Mouse (Mus musculus) stomach, embryonic 16.5 days (tissue): Measurements from ENCODE around the gene Folr2. TPM values are rescaled to one million over a fixed set of nuclear protein-coding genes. Genes with fewer than 3 reads are reported as not detected.
A peak's percentile ranks its signal among the peaks of the same experiment; 100 is the strongest.

Experiments used
- ATAC-seq: fragments of 200-750 bp; cut with Nextera tagmentation; 2 replicates; pipeline ENCODE4 v1.8.0; 2017; ENCODE audit warnings: moderate number of reproducible peaks, moderate TSS enrichment; ENCODE audit not compliant: insufficient read depth, low FRiP score
- H3K27ac ChIP-seq: fragments of 300-500 bp; sonication (generic); 2 replicates; pipeline ENCODE4 v1.5.1; 2014; ENCODE audit warnings: low read length
- H3K27me3 ChIP-seq: fragments of 300-500 bp; sonication (generic); 2 replicates; pipeline ENCODE4 v1.6.1; 2014; ENCODE audit warnings: low read length, control low read depth, mixed read lengths; ENCODE audit not compliant: control insufficient read depth, insufficient read depth
- H3K36me3 ChIP-seq: fragments of 300-500 bp; sonication (generic); 2 replicates; pipeline ENCODE4 v1.6.1; 2014; ENCODE audit warnings: low read length; ENCODE audit not compliant: control insufficient read depth, insufficient read depth
- H3K4me1 ChIP-seq: fragments of 300-500 bp; sonication (generic); 2 replicates; pipeline ENCODE4 v1.6.1; 2014; ENCODE audit warnings: low read length, control low read depth, mixed read lengths; ENCODE audit not compliant: control insufficient read depth, insufficient read depth
- H3K4me2 ChIP-seq: fragments of 300-500 bp; sonication (generic); 2 replicates; pipeline ENCODE4 v1.6.1; 2014; ENCODE audit warnings: low read depth, low read length, mixed read lengths
- H3K4me3 ChIP-seq: fragments of 300-500 bp; sonication (generic); replicated peaks from 2 replicates; pipeline ENCODE4 v1.5.1; 2014; ENCODE audit warnings: mild to moderate bottlenecking, low read length
- H3K9ac ChIP-seq: fragments of 300-500 bp; sonication (generic); 2 replicates; pipeline ENCODE4 v1.6.1; 2014; ENCODE audit warnings: low read length
- H3K9me3 ChIP-seq: fragments of 300-500 bp; sonication (generic); replicated peaks from 2 replicates; pipeline ENCODE4 v1.6.1; 2016; ENCODE audit warnings: low read length, control low read depth; ENCODE audit not compliant: control insufficient read depth
- WGBS: fragments of 180-500 bp; shearing (Covaris S2); extraction: QIAGEN DNeasy Blood & Tissue Kit; methylation state at CpG from one replicate; pipeline ENCODE4 v1.1.7; 2014; 5-methylcytosine and 5-hydroxymethylcytosine counted together
- polyA plus RNA-seq: library from polyadenylated mRNA; unstranded; fragments of >200 nt; fragmentation: Nextera tagmentation; extraction: Ambion mirVana; gene quantifications from 2 replicates; pipeline ENCODE4 v1.2.1, GENCODE M21; 2015

Gene Folr2
- 1.8 and 2.0 TPM in 2 replicates for polyA plus RNA-seq

DNA sequence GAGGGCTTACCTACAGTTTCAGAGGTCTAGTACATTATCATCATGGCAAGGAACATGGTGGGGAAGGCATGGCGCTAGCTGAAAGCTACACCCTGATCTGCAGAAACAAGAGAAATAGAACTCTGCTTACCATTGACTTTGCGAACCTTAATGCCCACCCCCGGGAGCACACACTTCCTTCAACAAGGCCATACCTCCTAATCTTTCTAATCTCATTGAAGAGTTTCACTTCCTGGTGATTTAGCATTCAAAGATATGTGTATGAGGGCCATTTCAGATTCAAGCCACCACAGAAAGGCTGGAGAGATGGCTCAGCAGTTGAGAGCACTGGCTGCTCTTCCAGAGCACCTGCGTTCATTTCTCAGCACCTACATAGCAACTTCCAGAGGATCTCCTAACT lies at the start of gene Folr2:
Gene Folr2 (minus strand): TSS at position 101 of the 400 bp plus-strand sequence.
- Histone ChIP-seq H3K27ac (no peak within 1 kb of the TSS), H3K27me3 (no peaks in the 10 kb centered on the region), H3K9ac (no peak within 1 kb of the TSS), H3K4me3 (no peak within 1 kb of the TSS), H3K4me1 (no peaks in the 10 kb centered on the region; the same call in 1 of the 2 replicates), H3K9me3 (no peaks in the 10 kb centered on the region), H3K4me2 (no peak within 1 kb of the TSS), H3K36me3 (no peaks in the 10 kb centered on the region)
- ATAC-seq = no peak
- WGBS = 84% methylated on average over 4 of the region's 4 CpGs

DNA sequence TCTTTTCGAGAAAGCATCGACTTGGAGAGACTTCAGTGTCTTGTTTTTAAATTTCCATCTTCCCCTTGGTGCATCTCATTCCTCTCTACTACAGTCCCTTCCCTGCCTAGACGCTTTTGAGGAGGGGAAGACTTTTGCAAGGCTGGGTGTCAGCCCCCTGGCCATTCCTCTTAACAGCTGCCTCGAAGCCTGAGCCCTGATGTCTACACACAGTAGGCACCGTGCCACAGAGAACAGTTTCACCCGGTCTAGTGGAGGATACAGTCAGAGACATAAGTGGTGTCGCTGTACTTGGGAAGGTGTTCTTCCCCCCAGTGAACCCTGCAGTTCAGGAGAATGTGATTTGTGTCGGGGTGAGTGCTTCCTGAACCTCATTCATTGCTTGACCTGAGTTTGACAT lies 49.7 kb upstream of the Folr2 start:
- Histone ChIP-seq H3K4me3 (peak overlapping the region; percentile 82), H3K27me3 (no peaks in the 10 kb centered on the region), H3K9me3 (no peaks in the 10 kb centered on the region), H3K4me1 (peaks cover 20% of the 10 kb centered on the region), H3K4me2 (peak overlapping the region; percentile 81), H3K36me3 (peaks cover 2% of the 10 kb centered on the region; the same call in 1 of the 2 replicates), H3K9ac (peak overlapping the region; percentile 97), H3K27ac (peak overlapping the region; percentile 96)
- WGBS = 56% methylated on average over 8 of the region's 8 CpGs
- ATAC-seq = no peak

DNA sequence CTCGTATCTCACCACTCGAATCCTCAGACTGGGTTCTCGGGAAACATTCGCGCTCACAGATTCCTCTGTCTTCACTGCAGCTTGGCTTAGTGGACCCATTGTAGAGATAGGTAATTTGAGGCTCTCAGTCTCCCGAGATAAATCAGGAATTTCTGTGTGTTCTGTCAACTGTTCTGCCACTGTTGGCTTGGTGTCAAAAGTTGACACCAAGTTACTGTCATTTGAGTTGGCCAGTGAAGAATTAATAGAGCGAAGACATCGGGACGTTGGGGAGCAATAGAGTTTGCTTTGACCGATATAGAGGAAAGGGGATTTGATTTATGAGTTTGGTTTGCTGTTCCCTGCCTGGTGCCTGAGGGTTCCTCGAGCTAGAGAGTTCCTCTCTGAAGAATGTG lies 49.3 kb upstream of the Folr2 start, which contains the start of gene Tomt:
Gene Tomt (minus strand): TSS at position 73 of the 395 bp plus-strand sequence.
- no peak for ATAC-seq
- Histone ChIP-seq H3K27me3 (no peaks in the 10 kb centered on the region), H3K4me3 (peak within 1 kb of the TSS; percentile 82), H3K36me3 (peaks cover 2% of the 10 kb centered on the region; the same call in 1 of the 2 replicates), H3K27ac (peak within 1 kb of the TSS; percentile 96), H3K4me2 (peak within 1 kb of the TSS; percentile 81), H3K9ac (peak within 1 kb of the TSS; percentile 97), H3K4me1 (peaks cover 20% of the 10 kb centered on the region), H3K9me3 (no peaks in the 10 kb centered on the region)
- 7% methylated on average over 11 of the region's 11 CpGs for WGBS

DNA sequence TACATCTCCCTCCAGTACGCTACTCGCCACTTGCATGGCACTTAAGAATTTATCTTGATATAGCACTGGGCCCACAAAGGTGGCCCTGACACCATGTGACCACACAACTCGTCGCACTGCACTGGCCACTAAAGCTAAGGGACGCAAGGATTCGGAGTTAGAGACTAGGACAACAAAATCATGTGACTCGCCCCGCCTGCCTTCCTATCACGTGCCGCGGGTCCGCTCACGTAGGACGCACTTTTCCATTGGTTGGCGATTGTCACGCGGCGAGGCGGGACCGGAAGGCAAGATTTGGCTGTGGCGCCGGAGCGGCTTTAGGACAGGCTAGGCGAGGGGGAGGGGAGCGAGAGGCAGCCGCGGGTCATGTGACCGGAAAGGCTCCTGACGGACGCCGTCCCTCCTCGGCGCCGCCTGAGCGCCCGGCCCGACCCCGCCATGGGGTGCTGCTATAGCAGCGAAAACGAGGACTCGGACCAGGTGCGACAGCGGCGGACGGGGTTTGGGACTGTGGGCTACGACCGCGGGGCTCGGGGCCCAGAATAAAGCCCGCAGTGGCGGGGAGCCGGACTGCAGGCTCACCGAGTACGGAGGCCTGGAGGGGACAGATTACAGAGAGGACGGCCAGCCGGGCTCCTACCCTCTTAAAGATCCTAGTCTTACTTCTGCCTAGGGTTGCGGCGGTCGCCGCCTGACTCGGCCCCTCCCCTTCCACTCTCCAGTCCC lies 48.7 kb upstream of the Folr2 start, which contains the start of gene Lamtor1:
Gene Lamtor1 (plus strand): TSS at position 344 of the 726 bp plus-strand sequence.
- peak; percentile 98 for ATAC-seq
- Histone ChIP-seq H3K27ac (peak within 1 kb of the TSS; percentile 96), H3K4me1 (peaks cover 20% of the 10 kb centered on the region), H3K27me3 (no peaks in the 10 kb centered on the region), H3K4me3 (peak within 1 kb of the TSS; percentile 82), H3K36me3 (no peaks in the 10 kb centered on the region), H3K4me2 (peak within 1 kb of the TSS; percentile 81), H3K9me3 (no peaks in the 10 kb centered on the region), H3K9ac (peak within 1 kb of the TSS; percentile 97)
- under 1% methylated on average over 61 of the region's 61 CpGs for WGBS

DNA sequence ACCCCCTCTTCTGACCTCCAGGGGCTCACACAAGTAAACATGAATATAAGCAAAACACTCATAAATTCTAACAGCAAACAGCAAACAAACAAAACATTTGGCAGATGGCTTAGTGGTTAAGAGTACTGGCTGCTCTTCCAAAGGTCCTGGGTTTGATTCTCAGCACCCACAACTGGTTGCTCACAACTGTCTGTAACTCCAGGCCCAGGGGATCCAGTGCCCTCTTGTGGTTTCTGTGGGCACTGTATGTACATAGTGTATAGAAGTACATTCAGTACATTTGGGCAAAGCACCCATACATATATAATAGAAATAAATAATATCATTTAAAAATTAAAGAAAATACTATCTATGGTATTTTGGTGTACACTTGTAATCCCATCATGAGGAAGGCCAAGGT lies 45.9 kb upstream of the Folr2 start:
- Histone ChIP-seq H3K4me3 (no peak overlapping the region), H3K27me3 (no peaks in the 10 kb centered on the region), H3K4me1 (peaks cover 15% of the 10 kb centered on the region), H3K36me3 (no peaks in the 10 kb centered on the region), H3K27ac (no peak overlapping the region), H3K9me3 (no peaks in the 10 kb centered on the region), H3K4me2 (no peak overlapping the region), H3K9ac (no peak overlapping the region)
- ATAC-seq = no peak

DNA sequence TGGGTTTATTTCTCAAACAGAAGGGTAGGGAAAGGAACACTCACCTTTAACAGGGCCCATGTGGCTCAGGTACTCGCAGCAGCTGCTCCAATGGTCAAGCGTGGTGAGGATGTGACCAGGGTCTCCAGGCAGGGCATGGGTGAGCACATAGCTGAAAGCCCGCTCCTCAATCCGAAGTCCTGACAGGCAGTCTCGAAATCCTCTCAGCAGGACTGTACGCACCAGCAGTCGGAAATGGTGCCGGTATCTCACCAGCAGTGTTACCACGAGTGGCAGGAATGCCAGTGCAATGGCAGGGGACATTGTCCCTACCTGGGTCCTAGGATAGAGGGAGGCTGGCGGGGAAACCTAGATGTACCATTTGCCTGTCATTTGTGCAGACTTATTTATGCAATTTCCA lies 45.0 kb upstream of the Folr2 start:
- Histone ChIP-seq H3K36me3 (no peaks in the 10 kb centered on the region), H3K9me3 (no peaks in the 10 kb centered on the region), H3K27ac (no peak overlapping the region), H3K4me1 (peaks cover 14% of the 10 kb centered on the region), H3K9ac (no peak overlapping the region), H3K4me2 (no peak overlapping the region), H3K27me3 (no peaks in the 10 kb centered on the region), H3K4me3 (no peak overlapping the region)
- WGBS = 92% methylated on average over 10 of the region's 10 CpGs
- no peak for ATAC-seq

DNA sequence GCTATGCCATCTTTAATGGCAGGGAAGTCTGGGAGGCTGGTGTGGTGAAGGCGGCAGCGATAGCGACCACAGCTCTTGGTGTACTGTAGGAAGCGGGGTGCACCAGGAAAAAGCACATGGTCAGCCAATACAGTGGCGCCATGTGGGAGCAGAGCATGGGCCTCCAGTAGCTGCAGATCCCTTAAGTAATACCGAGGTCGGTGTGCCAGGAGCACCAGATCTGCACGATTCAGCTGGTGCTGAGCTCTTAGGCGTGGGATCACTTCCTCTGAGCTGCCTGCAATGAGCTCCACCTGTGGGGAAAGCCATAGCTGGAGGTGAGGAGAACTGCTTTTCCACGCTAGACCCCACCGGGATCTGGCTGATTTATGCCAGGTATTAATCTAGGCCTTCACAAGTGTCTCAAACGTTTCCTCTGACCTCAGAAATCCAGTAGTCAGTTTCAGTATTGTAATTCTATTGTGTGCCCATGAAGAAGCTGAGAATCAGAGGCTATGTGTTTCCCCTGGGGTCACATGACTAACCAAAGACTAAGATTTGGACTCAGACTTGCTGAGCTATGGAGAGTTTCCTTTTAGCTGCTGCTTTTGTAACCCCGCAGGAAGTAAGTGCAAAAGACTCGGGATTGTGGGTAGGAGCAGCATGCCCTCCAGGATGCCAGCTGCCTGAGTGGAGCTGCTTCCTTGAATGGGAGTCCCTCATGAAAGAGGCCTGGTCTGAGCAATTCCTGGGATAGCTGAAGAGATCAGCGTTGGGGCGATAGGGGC lies 43.5 kb upstream of the Folr2 start:
- 88% methylated on average over 16 of the region's 16 CpGs for WGBS
- H3K4me3 ChIP-seq = no peak overlapping the region
- ATAC-seq = no peak

DNA sequence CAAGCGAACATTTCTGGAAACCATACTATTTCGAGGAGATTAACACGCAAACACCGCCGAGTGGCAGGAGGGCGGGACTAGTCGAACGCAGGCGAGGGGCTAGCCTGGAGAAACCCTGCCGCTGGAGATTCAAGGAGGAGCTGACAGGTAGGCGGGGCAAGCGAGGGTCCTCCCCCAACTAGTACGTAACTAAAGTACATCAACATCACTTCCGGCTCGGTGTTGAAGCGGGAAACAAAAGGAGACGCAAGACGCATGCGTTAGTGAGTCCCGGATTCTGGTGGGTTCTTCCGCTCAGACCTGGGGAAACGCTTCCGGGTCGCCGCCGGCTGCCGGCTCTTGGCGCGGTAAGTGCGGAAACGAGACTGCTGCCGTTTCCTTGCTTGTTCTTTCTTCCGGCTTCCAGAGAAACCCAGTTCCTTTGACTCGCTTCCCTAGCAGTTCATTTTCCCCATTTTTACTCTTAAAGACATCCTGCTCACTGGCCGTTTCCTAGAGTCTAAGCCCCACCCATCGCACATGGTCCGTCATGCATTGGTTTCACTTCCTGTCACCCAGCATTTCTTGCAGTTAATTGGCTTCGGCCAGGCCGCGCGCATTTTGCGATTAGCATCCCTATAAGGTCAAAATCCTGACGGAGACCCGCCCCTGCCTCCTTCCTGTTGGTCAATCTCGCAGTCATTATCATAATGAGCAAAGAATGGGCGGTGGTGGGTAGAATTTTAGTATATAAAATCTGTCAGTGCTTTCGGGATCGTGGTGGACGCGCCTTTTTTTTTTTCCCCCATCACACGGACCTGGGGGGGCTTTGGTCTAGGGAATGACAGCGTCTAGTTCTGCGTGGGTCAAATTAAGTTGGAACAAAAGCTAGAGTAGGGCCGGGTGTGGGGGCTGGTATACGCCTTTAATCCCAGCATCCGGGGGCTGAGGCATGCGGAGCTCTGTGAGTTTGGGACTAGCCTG lies 39.4 kb upstream of the Folr2 start:
- Histone ChIP-seq H3K9ac (peak overlapping the region; percentile 76), H3K4me1 (peaks cover 5% of the 10 kb centered on the region; the same call in 1 of the 2 replicates), H3K4me2 (peak overlapping the region; percentile 75), H3K27me3 (no peaks in the 10 kb centered on the region), H3K27ac (peak overlapping the region; percentile 94), H3K4me3 (peak overlapping the region; percentile 68), H3K36me3 (no peaks in the 10 kb centered on the region), H3K9me3 (no peaks in the 10 kb centered on the region)
- peak; percentile 98 for ATAC-seq
- under 1% methylated on average over 57 of the region's 57 CpGs for WGBS

More for the DNA sequence above, 43.5 kb upstream of the Folr2 start:
- no peaks in the 10 kb centered on the region for H3K36me3 ChIP-seq
- H3K4me2 ChIP-seq = no peak overlapping the region
- H3K27ac ChIP-seq = no peak overlapping the region
- peaks cover 8% of the 10 kb centered on the region; the same call in 1 of the 2 replicates for H3K4me1 ChIP-seq
- H3K9me3 ChIP-seq = no peaks in the 10 kb centered on the region
- H3K27me3 ChIP-seq = no peaks in the 10 kb centered on the region
- 0 out of 2 replicates have a peak overlapping the region, but pooled peaks have one; percentile 10 for H3K9ac ChIP-seq
